Mouse (Mus musculus): Measurements from ENCODE around the gene S1pr5. TPM values are rescaled to one million over a fixed set of nuclear protein-coding genes. Genes with fewer than 3 reads are reported as not detected.

Gene S1pr5
- polyA plus RNA-seq, 1 experiment from 2014 or later: 4.7 TPM

DNA sequence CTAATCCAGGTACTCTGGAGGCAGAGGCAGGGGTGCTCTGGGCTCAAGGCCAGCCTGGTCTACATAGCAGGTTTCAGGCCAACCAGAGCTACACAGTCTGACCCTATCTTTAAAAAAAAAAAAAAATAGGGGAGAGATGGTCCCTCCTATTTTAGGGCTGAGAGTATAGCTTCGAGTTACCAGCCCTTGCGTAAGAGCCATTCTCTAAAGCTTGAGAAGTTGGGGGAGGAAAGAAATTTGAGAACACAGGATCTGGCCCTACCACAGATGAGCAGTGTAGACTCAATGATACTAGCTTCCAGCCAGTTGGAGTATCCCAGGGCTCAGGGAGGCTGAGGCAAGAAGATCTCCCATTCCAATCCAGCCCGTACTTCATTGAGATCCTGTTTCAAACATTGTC is 54.5 kb downstream of the S1pr5 start:
- no peak overlapping the region for H3K4me2 ChIP-seq (replicated peaks; ENCODE audit: low read depth)
- no peaks in the 10 kb centered on the region for H3K27me3 ChIP-seq (ENCODE audit: control insufficient read depth, insufficient read depth, low read length)
- no peaks in the 10 kb centered on the region for H3K36me3 ChIP-seq (ENCODE audit: control insufficient read depth, insufficient read depth, low read length)
- TF ChIP-seq CTCF (IDR thresholded peaks at IDR 0.05; ENCODE audit: low read depth) (no peak), EP300 (optimal IDR thresholded peaks at IDR 0.05) (no peak)
- no peak overlapping the region for H3K27ac ChIP-seq (replicated peaks)
- H3K4me1 ChIP-seq (replicated peaks; ENCODE audit: control insufficient read depth, insufficient read depth): no peaks in the 10 kb centered on the region
- no peak overlapping the region for H3K4me3 ChIP-seq (ENCODE audit: low read depth, low read length)
- ATAC-seq (ENCODE audit: low FRiP score, low TSS enrichment) (no peak), DNase-seq (ENCODE audit: low spot score) (no peak)
- no peaks in the 10 kb centered on the region for H3K9me3 ChIP-seq (ENCODE audit: control insufficient read depth, low read length)
- WGBS: 78% methylated on average over 3 of the region's 3 CpGs
- no peak overlapping the region for H3K9ac ChIP-seq (ENCODE audit: low read length)

Other genes with a start within 250 kb of the S1pr5 start
- 87.3 and 90.2 TPM in 2 replicates for gene Mrpl4, start 245.7 kb downstream of the S1pr5 start, polyA plus RNA-seq (2015; fragmentation: Nextera tagmentation; extraction: Ambion mirVana)
- 9.5 and 11.9 TPM in 2 replicates for gene Icam1, start 232.5 kb downstream of the S1pr5 start, polyA plus RNA-seq (2015; fragmentation: Nextera tagmentation; extraction: Ambion mirVana)
- gene Icam4, start 219.1 kb downstream of the S1pr5 start, polyA plus RNA-seq (2015; fragmentation: Nextera tagmentation; extraction: Ambion mirVana): 0.50 and 0.81 TPM in 2 replicates
- 0.15 and 0.27 TPM in 2 replicates for gene Icam5, start 216.4 kb downstream of the S1pr5 start, polyA plus RNA-seq (2015; fragmentation: Nextera tagmentation; extraction: Ambion mirVana)
- not detected in 2 replicates for gene Zglp1, start 181.3 kb downstream of the S1pr5 start, polyA plus RNA-seq (2015; fragmentation: Nextera tagmentation; extraction: Ambion mirVana)
- gene Gm49373, start 175.3 kb downstream of the S1pr5 start, polyA plus RNA-seq (2015; fragmentation: Nextera tagmentation; extraction: Ambion mirVana): 0.11 and 0.24 TPM in 2 replicates
- gene Fdx1l, start 174.8 kb downstream of the S1pr5 start, polyA plus RNA-seq (2015; fragmentation: Nextera tagmentation; extraction: Ambion mirVana): 39.4 and 42.3 TPM in 2 replicates
- gene Gm38431, start 156.4 kb downstream of the S1pr5 start, polyA plus RNA-seq (2015; fragmentation: Nextera tagmentation; extraction: Ambion mirVana): 0.28 and 0.86 TPM in 2 replicates
- 15.0 and 18.3 TPM in 2 replicates for gene Raver1, start 156.4 kb downstream of the S1pr5 start, polyA plus RNA-seq (2015; fragmentation: Nextera tagmentation; extraction: Ambion mirVana)
- gene Tyk2, start 117.2 kb downstream of the S1pr5 start, polyA plus RNA-seq (2015; fragmentation: Nextera tagmentation; extraction: Ambion mirVana): 6.8 and 7.1 TPM in 2 replicates
- gene Cdc37, start 98.5 kb downstream of the S1pr5 start, polyA plus RNA-seq (2015; fragmentation: Nextera tagmentation; extraction: Ambion mirVana): 161 TPM in 2 replicates
- 2.5 and 3.0 TPM in 2 replicates for gene Pde4a, start 82.7 kb downstream of the S1pr5 start, polyA plus RNA-seq (2015; fragmentation: Nextera tagmentation; extraction: Ambion mirVana)
- 37.2 and 40.8 TPM in 2 replicates for gene Keap1, start 9.1 kb downstream of the S1pr5 start, polyA plus RNA-seq (2015; fragmentation: Nextera tagmentation; extraction: Ambion mirVana)
- 38.6 and 41.7 TPM in 2 replicates for gene Atg4d, start 16.9 kb upstream of the S1pr5 start, polyA plus RNA-seq (2015; fragmentation: Nextera tagmentation; extraction: Ambion mirVana)
- 6.7 and 7.9 TPM in 2 replicates for gene Kri1, start 39.5 kb upstream of the S1pr5 start, polyA plus RNA-seq (2015; fragmentation: Nextera tagmentation; extraction: Ambion mirVana)
- 23.1 and 28.0 TPM in 2 replicates for gene Cdkn2d, start 43.0 kb upstream of the S1pr5 start, polyA plus RNA-seq (2015; fragmentation: Nextera tagmentation; extraction: Ambion mirVana)
- 84.9 and 90.6 TPM in 2 replicates for gene Ap1m2, start 63.9 kb upstream of the S1pr5 start, polyA plus RNA-seq (2015; fragmentation: Nextera tagmentation; extraction: Ambion mirVana)
- 55.2 and 62.6 TPM in 2 replicates for gene Slc44a2, start 72.3 kb upstream of the S1pr5 start, polyA plus RNA-seq (2015; fragmentation: Nextera tagmentation; extraction: Ambion mirVana)
- 41.4 and 45.2 TPM in 2 replicates for gene Ilf3, start 119.4 kb upstream of the S1pr5 start, polyA plus RNA-seq (2015; fragmentation: Nextera tagmentation; extraction: Ambion mirVana)
- gene Qtrt1, start 163.4 kb upstream of the S1pr5 start, polyA plus RNA-seq (2015; fragmentation: Nextera tagmentation; extraction: Ambion mirVana): 27.9 and 30.8 TPM in 2 replicates
- gene Dnm2, start 176.5 kb upstream of the S1pr5 start, polyA plus RNA-seq (2015; fragmentation: Nextera tagmentation; extraction: Ambion mirVana): 76.0 and 78.4 TPM in 2 replicates

Data from stomach, postnatal 0 days (tissue).